In genomic region chr5:139251279-139251678, GRCm38 (mm10) we compare ENCODE assay signal across 8 mouse cellular contexts. TPM values are rescaled to one million over a fixed set of nuclear protein-coding genes. Genes with fewer than 3 reads are reported as not detected.
DNase-seq lines count a peak whose midpoint lies in the region; ATAC-seq and TF ChIP-seq lines count a peak whose summit lies in the region.

No protein-coding gene starts in this region.

- H3K9me3 ChIP-seq in kidney, postnatal 0 days (replicated peaks; ENCODE audit: low read length): no peaks in the 10 kb centered on the region
- H3K9me3 ChIP-seq in intestine, embryonic 16.5 days (ENCODE audit: control insufficient read depth, low read length): no peaks in the 10 kb centered on the region

- H3K36me3 ChIP-seq in kidney, postnatal 0 days (ENCODE audit: insufficient read depth, low read length): peaks cover 31% of the 10 kb centered on the region
- peaks cover 5% of the 10 kb centered on the region; the same call in 1 of the 2 replicates for H3K36me3 ChIP-seq in intestine, embryonic 16.5 days (ENCODE audit: control insufficient read depth, insufficient read depth, low read length)

- H3K4me1 ChIP-seq in kidney, postnatal 0 days (replicated peaks; ENCODE audit: insufficient read depth, low read length): peaks cover 22% of the 10 kb centered on the region
- H3K4me1 ChIP-seq in embryonic fibroblast, embryonic 13.5 days (ENCODE audit: control insufficient read depth, insufficient read depth, low read length): peaks cover 10% of the 10 kb centered on the region
- peaks cover 11% of the 10 kb centered on the region for H3K4me1 ChIP-seq in intestine, embryonic 16.5 days (ENCODE audit: control insufficient read depth, insufficient read depth, low read length)

- TF ChIP-seq CTCF in kidney, postnatal 0 days (IDR thresholded peaks at IDR 0.05; ENCODE audit: low read depth): no peak
- TF ChIP-seq CTCF in embryonic fibroblast, embryonic 13.5 days (IDR thresholded peaks at IDR 0.05; ENCODE audit: borderline replicate concordance, insufficient read depth, low read length): no peak

- H3K27ac ChIP-seq in kidney, postnatal 0 days: 0 out of 2 replicates have a peak overlapping the region, but pooled peaks have one; percentile 8
- H3K27ac ChIP-seq in embryonic fibroblast, embryonic 13.5 days (ENCODE audit: insufficient read depth, low read length): no peak overlapping the region
- H3K27ac ChIP-seq in intestine, embryonic 16.5 days (ENCODE audit: low read length): peak overlapping the region; percentile 74; the same call in 1 of the 2 replicates

- peak overlapping the region; percentile 62 for H3K4me2 ChIP-seq in kidney, postnatal 0 days (ENCODE audit: low read length)
- peak overlapping the region; percentile 74 for H3K4me2 ChIP-seq in intestine, embryonic 16.5 days (ENCODE audit: low read depth, low read length)

- 70% methylated on average over 7 of the region's 7 CpGs for WGBS in kidney, postnatal 0 days
- 75% methylated on average over 7 of the region's 7 CpGs for WGBS in intestine, embryonic 16.5 days

- 0 out of 2 replicates have a peak, but pooled peaks have one; percentile 7 for TF ChIP-seq POLR2A in embryonic fibroblast, embryonic 13.5 days (IDR thresholded peaks at IDR 0.05; ENCODE audit: low read depth, low read length)

- H3K9ac ChIP-seq in kidney, postnatal 0 days (ENCODE audit: low read depth, low read length): peak overlapping the region; percentile 70; the same call in 1 of the 2 replicates
- peak overlapping the region; percentile 70 for H3K9ac ChIP-seq in intestine, embryonic 16.5 days (ENCODE audit: low read depth, low read length)

- no peak for ATAC-seq in kidney, postnatal 0 days (replicated peaks; ENCODE audit: low FRiP score, low read depth)
- no peak for ATAC-seq in intestine, embryonic 16.5 days
- ATAC-seq in monocyte, adult 5-6 weeks (replicated peaks; ENCODE audit: insufficient number of reproducible peaks, low FRiP score, low TSS enrichment, poor library complexity, severe bottlenecking): no peak

- H3K4me3 ChIP-seq in kidney, postnatal 0 days (replicated peaks; ENCODE audit: low read depth, low read length): no peak overlapping the region
- no peak overlapping the region; the same call in 1 of the 2 replicates for H3K4me3 ChIP-seq in embryonic fibroblast, embryonic 13.5 days (ENCODE audit: insufficient read depth, low read length)
- H3K4me3 ChIP-seq in intestine, embryonic 16.5 days (ENCODE audit: low read length): peak overlapping the region; percentile 79; the same call in 1 of the 2 replicates

- DNase-seq in kidney, postnatal 0 days (ENCODE audit: low spot score): no peak
- no peak for DNase-seq in kidney, postnatal 25 days
- DNase-seq in naive thymus-derived CD4-positive, alpha-beta T cell, adult 2 months (ENCODE audit: low read depth): peak; percentile 24
- DNase-seq in adrenal gland, postnatal 25 days: no peak
- DNase-seq in spleen, adult 12 weeks (ENCODE audit: low spot score): no peak

- H3K27me3 ChIP-seq in kidney, postnatal 0 days (ENCODE audit: insufficient read depth, low read length): no peaks in the 10 kb centered on the region
- no peaks in the 10 kb centered on the region for H3K27me3 ChIP-seq in intestine, embryonic 16.5 days (replicated peaks; ENCODE audit: control insufficient read depth, insufficient read depth, low read length)

RNA-seq across cellular contexts. Expression of gene Get4, which starts 0.8 kb away (rescaled TPM):
- polyA plus RNA-seq in kidney, postnatal 0 days (2015; fragmentation: Nextera tagmentation; extraction: Ambion mirVana): 149 and 152 TPM in 2 replicates
- polyA plus RNA-seq in embryonic fibroblast, embryonic 13.5 days (2011; ENCODE audit: insufficient read length, low read depth, missing spikeins): 54.6 and 61.6 TPM in 2 replicates
- polyA plus RNA-seq in intestine, embryonic 16.5 days (2015; fragmentation: Nextera tagmentation; extraction: Ambion mirVana): 136 and 143 TPM in 2 replicates
- total RNA-seq in monocyte, adult 5-6 weeks (2017): 20.5 to 26.5 TPM (median 21.0 TPM) in 3 replicates
- 75.7 and 104 TPM in 2 replicates for total RNA-seq in adrenal gland, postnatal 25 days (2021)

RNA-seq across cellular contexts. Expression of gene Sun1, which starts 50.8 kb away (rescaled TPM):
- 35.0 and 38.6 TPM in 2 replicates for polyA plus RNA-seq in kidney, postnatal 0 days (2015; fragmentation: Nextera tagmentation; extraction: Ambion mirVana)
- polyA plus RNA-seq in embryonic fibroblast, embryonic 13.5 days (2011; ENCODE audit: insufficient read length, low read depth, missing spikeins): 46.3 and 49.0 TPM in 2 replicates
- polyA plus RNA-seq in intestine, embryonic 16.5 days (2015; fragmentation: Nextera tagmentation; extraction: Ambion mirVana): 36.6 and 38.8 TPM in 2 replicates
- total RNA-seq in monocyte, adult 5-6 weeks (2017): 62.9 to 89.5 TPM (median 80.2 TPM) in 3 replicates
- 87.9 and 109 TPM in 2 replicates for total RNA-seq in adrenal gland, postnatal 25 days (2021)
